Mouse (Mus musculus): ENCODE results near the gene Ugt1a6a.

GRCm38 (mm10) chr1:88213766-88214461 lies 79.3 kb downstream of the Ugt1a6a start:
- TF ChIP-seq CTCF (conservative IDR thresholded peaks at IDR 0.05; ENCODE audit: low read length) (no peak), NANOG (IDR thresholded peaks at IDR 0.05; ENCODE audit: borderline replicate concordance, low read length) (no peak), POU5F1 (IDR thresholded peaks at IDR 0.05; ENCODE audit: borderline replicate concordance, low read length) (no peak)

All from E14TG2a.4 (cell line).